Mouse (Mus musculus) G1E (cell line): ENCODE measurements around the gene Rad54l2. TPM values are rescaled to one million over a fixed set of nuclear protein-coding genes. Genes with fewer than 3 reads are reported as not detected.

Experiments
- ATAC-seq: 2 replicates; pipeline ENCODE4 v1.8.0; 2016; ENCODE audit warnings: mild to moderate bottlenecking; ENCODE audit not compliant: insufficient number of reproducible peaks, poor library complexity, low FRiP score, severe bottlenecking; ENCODE audit errors: extremely low read depth
- DNase-seq: peaks from one replicate; pipeline ENCODE4 v3.0.0; 2012; ENCODE audit warnings: low spot score
- H3K27me3 ChIP-seq: 2 replicates; pipeline ENCODE4 v1.6.1; 2012; ENCODE audit warnings: mild to moderate bottlenecking, low read length, inconsistent platforms; ENCODE audit not compliant: insufficient read depth
- H3K36me3 ChIP-seq: replicated peaks from 2 replicates; pipeline ENCODE3; 2012; ENCODE audit warnings: mild to moderate bottlenecking, inconsistent platforms
- H3K4me1 ChIP-seq: 2 replicates; pipeline ENCODE4 v1.6.1; 2012; ENCODE audit warnings: low read depth, low read length, inconsistent platforms, mixed read lengths; ENCODE audit not compliant: insufficient read depth
- H3K4me3 ChIP-seq: 2 replicates; pipeline ENCODE4 v1.5.1; 2012; ENCODE audit warnings: low read depth, mild to moderate bottlenecking, inconsistent platforms, low read length, moderate library complexity, mixed read lengths
- H3K9me3 ChIP-seq: replicated peaks from 2 replicates; pipeline ENCODE4 v1.6.1; 2012; ENCODE audit warnings: inconsistent platforms
- CTCF ChIP-seq: IDR thresholded peaks from 2 replicates; pipeline ENCODE4 v1.5.1; 2012; ENCODE audit warnings: low read depth, low read length, inconsistent platforms, mixed read lengths
- GATA1 ChIP-seq: IDR thresholded peaks from 2 replicates; pipeline ENCODE4 v1.6.1; 2012; ENCODE audit warnings: borderline replicate concordance, low read length, inconsistent platforms, mixed read lengths
- GATA2 ChIP-seq: IDR thresholded peaks from 2 replicates; pipeline ENCODE4 v1.6.1; 2012; ENCODE audit warnings: low read depth, low read length, inconsistent platforms, borderline replicate concordance
- POLR2AphosphoS5 ChIP-seq: IDR thresholded peaks from 2 replicates; pipeline ENCODE4 v1.6.1; 2012; ENCODE audit warnings: low read depth, low read length, inconsistent platforms; ENCODE audit not compliant: insufficient replicate concordance
- TAL1 ChIP-seq: conservative IDR thresholded peaks from 2 replicates; pipeline ENCODE4 v1.6.1; 2012; ENCODE audit warnings: low read depth, low read length, inconsistent platforms, mixed read lengths
- polyA plus RNA-seq: library from polyadenylated mRNA; stranded (reverse); fragments of >175 nt; gene quantifications from 2 replicates; pipeline ENCODE4 v1.2.3, GENCODE M21; 2012
- total RNA-seq, 2 experiments: library from RNA; stranded (forward) in 1 of 2; stranded (reverse) in 1 of 2; fragments of 200-1000 nt in 1 of 2; fragments of >200 nt in 1 of 2; fragmentation: Nextera tagmentation in 1 of 2; gene quantifications; 2 replicates each; pipeline ENCODE4 v1.2.3; 2014 to 2017

The Rad54l2 gene
- total and polyA plus RNA-seq, 3 experiments = 8.7 to 28.8 (median 13.8) TPM

DNA sequence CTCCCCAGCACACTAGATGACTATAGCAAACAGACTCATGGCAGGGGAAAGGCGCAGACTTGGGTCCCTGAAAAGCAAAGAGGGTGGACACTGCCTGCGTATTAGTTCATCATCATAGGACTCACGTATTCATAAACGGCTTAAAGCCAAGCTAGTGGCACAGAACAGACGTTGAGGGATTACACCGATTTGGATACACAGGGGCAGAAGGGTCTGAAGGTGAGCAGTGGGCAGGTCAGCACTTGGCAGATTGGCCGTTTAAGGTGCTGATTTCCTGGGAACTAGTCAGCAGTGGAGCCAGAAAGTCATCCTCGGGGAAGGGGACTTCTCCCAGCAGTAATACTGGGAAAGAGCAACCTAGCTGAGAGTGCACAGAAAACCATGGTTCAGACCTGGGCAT lies 100.2 kb downstream of the Rad54l2 start:
- Histone ChIP-seq H3K4me1 (peaks cover 32% of the 10 kb centered on the region), H3K4me3 (no peak overlapping the region), H3K27me3 (no peaks in the 10 kb centered on the region), H3K36me3 (peaks cover 54% of the 10 kb centered on the region), H3K9me3 (no peaks in the 10 kb centered on the region)
- no peak for TF ChIP-seq TAL1
- TF ChIP-seq GATA1 = no peak
- no peak for TF ChIP-seq POLR2AphosphoS5
- TF ChIP-seq CTCF = no peak
- no peak for ATAC-seq
- DNase-seq = no peak

DNA sequence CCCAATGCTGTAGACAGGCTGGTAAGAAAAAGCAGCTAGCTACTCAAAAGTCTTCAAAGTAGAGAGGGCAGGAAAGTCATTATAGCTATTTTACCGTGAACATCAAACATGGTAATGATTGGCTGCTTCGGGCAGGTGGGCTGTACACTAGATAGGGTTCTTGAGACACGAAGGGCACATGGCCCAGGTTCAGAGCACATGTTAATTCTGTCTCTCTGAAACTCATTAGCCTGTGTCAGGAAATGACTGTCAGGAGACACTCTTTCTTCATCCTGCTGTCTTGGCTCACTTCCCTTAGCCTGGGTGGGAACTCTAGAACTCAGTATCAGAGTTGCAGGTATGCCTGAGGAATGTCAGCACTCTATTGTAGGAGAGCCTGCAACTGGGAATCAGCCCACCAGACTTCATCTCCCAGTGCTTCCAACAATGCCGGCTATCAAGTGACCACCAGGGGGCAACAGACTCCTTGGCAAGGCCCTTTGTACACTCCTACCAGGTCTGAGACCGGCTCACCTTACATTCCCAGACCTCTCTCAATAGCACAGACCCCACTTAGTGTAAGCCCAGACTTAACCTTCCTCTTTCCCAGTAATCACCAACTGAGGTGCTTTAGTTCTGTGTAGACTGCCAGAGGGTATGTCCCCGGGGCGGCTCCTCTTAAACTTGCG lies 101.9 kb downstream of the Rad54l2 start:
- Histone ChIP-seq H3K36me3 (peaks cover 48% of the 10 kb centered on the region), H3K27me3 (no peaks in the 10 kb centered on the region), H3K9me3 (no peaks in the 10 kb centered on the region), H3K4me1 (peaks cover 32% of the 10 kb centered on the region), H3K4me3 (no peak overlapping the region)
- TF ChIP-seq CTCF (peak; percentile 93), TAL1 (no peak)
- DNase-seq (peak; percentile 63), ATAC-seq (0 out of 2 replicates have a peak, but pooled peaks have one; percentile 23)

GRCm38 (mm10) chr9:106685249-106686101 lies 103.5 kb downstream of the Rad54l2 start, which contains the start of gene Tex264:
TSS of gene Tex264 (minus strand) at chr9:106685927.
- Histone ChIP-seq H3K4me3 (peak within 1 kb of the TSS; percentile 77), H3K9me3 (no peaks in the 10 kb centered on the region), H3K4me1 (peaks cover 34% of the 10 kb centered on the region), H3K27me3 (no peaks in the 10 kb centered on the region), H3K36me3 (peaks cover 49% of the 10 kb centered on the region)
- TF ChIP-seq CTCF (no peak), GATA1 (no peak), POLR2AphosphoS5 (no peak), TAL1 (no peak), GATA2 (no peak)
- peak; percentile 46; the same call in 1 of the 2 replicates for ATAC-seq
- DNase-seq = peak; percentile 85

- peaks cover 49% of the 10 kb centered on the region for H3K36me3 ChIP-seq
- ATAC-seq (0 out of 2 replicates have a peak, but pooled peaks have one; percentile 18), DNase-seq (peak; percentile 29)
- no peaks in the 10 kb centered on the region for H3K9me3 ChIP-seq
- H3K27me3 ChIP-seq = no peaks in the 10 kb centered on the region
- H3K4me1 ChIP-seq = peaks cover 34% of the 10 kb centered on the region
- TF ChIP-seq GATA1 (no peak), TAL1 (no peak), GATA2 (no peak), POLR2AphosphoS5 (no peak), CTCF (no peak)
- H3K4me3 ChIP-seq = peak overlapping the region; percentile 77
These were observed 104.1 kb downstream of the Rad54l2 start for GRCm38 (mm10) chr9:106684918-106685248.

- no peak for ATAC-seq
- Histone ChIP-seq H3K9me3 (no peaks in the 10 kb centered on the region), H3K4me3 (peak overlapping the region; percentile 77), H3K36me3 (peaks cover 55% of the 10 kb centered on the region), H3K4me1 (peaks cover 34% of the 10 kb centered on the region), H3K27me3 (no peaks in the 10 kb centered on the region)
- no peak for TF ChIP-seq POLR2AphosphoS5
- no peak for TF ChIP-seq GATA1
- no peak for TF ChIP-seq GATA2
- TF ChIP-seq TAL1 = no peak
- no peak for TF ChIP-seq CTCF
- DNase-seq = peak; percentile 13
These were observed 104.7 kb downstream of the Rad54l2 start for GRCm38 (mm10) chr9:106684093-106684872.

GRCm38 (mm10) chr9:106681026-106681425 lies 108.0 kb downstream of the Rad54l2 start:
- H3K9me3 ChIP-seq = no peaks in the 10 kb centered on the region
- peaks cover 72% of the 10 kb centered on the region for H3K36me3 ChIP-seq
- ATAC-seq (no peak), DNase-seq (no peak)
- TF ChIP-seq CTCF (no peak), POLR2AphosphoS5 (no peak), GATA1 (no peak), GATA2 (no peak), TAL1 (no peak)
- H3K4me3 ChIP-seq = no peak overlapping the region
- no peaks in the 10 kb centered on the region for H3K27me3 ChIP-seq
- peaks cover 24% of the 10 kb centered on the region for H3K4me1 ChIP-seq
